Mouse (Mus musculus) liver, embryonic 12.5 days (tissue): ENCODE measurements around the gene Dtnb. TPM values are rescaled to one million over a fixed set of nuclear protein-coding genes. Genes with fewer than 3 reads are reported as not detected.

Experiments used
- ATAC-seq: fragments of 200-750 bp; cut with Nextera tagmentation; 2 replicates; pipeline ENCODE4 v1.8.0; 2017; ENCODE audit warnings: moderate number of reproducible peaks, mild to moderate bottlenecking, moderate library complexity
- H3K27ac ChIP-seq: fragments of 300-500 bp; sonication (generic); 2 replicates; pipeline ENCODE4 v1.5.1; 2016; ENCODE audit warnings: mild to moderate bottlenecking
- H3K27me3 ChIP-seq: fragments of 300-500 bp; sonication (generic); replicated peaks from 2 replicates; pipeline ENCODE4 v1.6.1; 2016; ENCODE audit warnings: mild to moderate bottlenecking, moderate library complexity
- H3K36me3 ChIP-seq: fragments of 300-500 bp; sonication (generic); 2 replicates; pipeline ENCODE4 v1.6.1; 2016; ENCODE audit warnings: mild to moderate bottlenecking, moderate library complexity
- H3K4me1 ChIP-seq: fragments of 300-500 bp; sonication (generic); 2 replicates; pipeline ENCODE4 v1.6.1; 2016
- H3K4me2 ChIP-seq: fragments of 300-500 bp; sonication (generic); 2 replicates; pipeline ENCODE4 v1.6.1; 2016; ENCODE audit warnings: mild to moderate bottlenecking, moderate library complexity
- H3K4me3 ChIP-seq: fragments of 300-500 bp; sonication (generic); 2 replicates; pipeline ENCODE4 v1.5.1; 2016; ENCODE audit warnings: mild to moderate bottlenecking, moderate library complexity
- H3K9ac ChIP-seq: fragments of 300-500 bp; sonication (generic); 2 replicates; pipeline ENCODE4 v1.6.1; 2016; ENCODE audit warnings: mild to moderate bottlenecking, moderate library complexity
- H3K9me3 ChIP-seq: fragments of 300-500 bp; sonication (generic); replicated peaks from 2 replicates; pipeline ENCODE4 v1.6.1; 2016; ENCODE audit warnings: mild to moderate bottlenecking, moderate library complexity
- WGBS: fragments of 180-500 bp; shearing (Covaris S2); methylation state at CpG from one replicate; pipeline ENCODE4 v1.1.7; 2016; ENCODE audit not compliant: insufficient replicate concordance; 5-methylcytosine and 5-hydroxymethylcytosine counted together
- polyA plus RNA-seq: library from polyadenylated mRNA; unstranded; fragments of >200 nt; fragmentation: Nextera tagmentation; extraction: Ambion mirVana; gene quantifications from 2 replicates; pipeline ENCODE4 v1.2.1, GENCODE M21; 2016

Gene Dtnb
- polyA plus RNA-seq, 1 experiment from 2014 or later: 22.6 TPM

- Histone ChIP-seq H3K4me3 (peak overlapping the region; percentile 76), H3K4me1 (peaks cover 55% of the 10 kb centered on the region), H3K9ac (peak overlapping the region; percentile 75), H3K9me3 (no peaks in the 10 kb centered on the region), H3K4me2 (peak overlapping the region; percentile 87), H3K27ac (peak overlapping the region; percentile 75), H3K27me3 (peaks cover 86% of the 10 kb centered on the region), H3K36me3 (no peaks in the 10 kb centered on the region)
- peak; percentile 52 for ATAC-seq
- 2% methylated on average over 80 of the region's 141 CpGs for WGBS
Observed at GRCm38 (mm10) chr12:3806703-3807547, 234.7 kb downstream of the Dtnb start.

DNA sequence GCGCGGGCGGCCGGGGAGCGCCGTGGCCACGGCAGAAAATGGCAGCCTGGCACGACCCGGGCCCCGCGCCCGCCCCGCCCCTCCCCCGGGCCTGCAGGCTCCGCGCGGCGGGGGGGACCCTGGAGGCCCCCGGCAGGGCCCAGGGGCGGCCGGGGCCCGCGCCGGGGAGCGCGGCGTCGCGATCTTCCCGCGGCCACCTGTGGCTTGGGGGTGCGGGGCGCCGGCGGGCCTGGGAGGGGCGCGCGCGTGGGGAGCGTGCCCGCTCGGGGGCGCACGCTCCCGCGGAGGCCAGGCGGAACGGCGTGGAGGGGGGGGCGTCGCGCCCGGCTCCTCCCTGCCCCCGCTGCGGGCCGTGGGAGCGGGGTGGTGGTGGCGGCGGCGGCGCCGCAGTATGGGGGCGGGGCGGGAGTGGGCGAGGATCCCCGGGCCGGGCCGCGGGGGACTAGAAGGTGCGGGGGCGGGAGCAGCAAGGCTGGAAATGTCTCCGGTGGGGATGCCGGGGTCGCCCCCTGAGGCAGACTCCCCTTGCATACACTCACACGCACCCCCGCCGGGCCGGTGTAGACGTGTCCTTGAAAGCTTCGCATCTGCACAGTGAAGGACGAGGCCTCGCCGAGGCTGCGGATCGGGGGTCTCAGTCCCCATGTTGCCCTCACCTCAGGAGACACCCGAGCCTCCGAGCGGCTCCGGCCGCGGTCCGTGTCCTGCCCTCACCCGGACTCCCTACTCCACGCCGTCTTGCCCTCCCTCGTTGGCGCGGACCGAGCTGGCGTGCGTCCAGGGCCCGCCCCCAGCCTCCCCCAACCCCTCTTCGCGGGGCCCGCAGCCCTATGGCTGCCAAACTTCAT is 235.6 kb downstream of the Dtnb start:
- H3K9ac ChIP-seq: peak overlapping the region; percentile 75
- ATAC-seq: peak; percentile 16
- peaks cover 61% of the 10 kb centered on the region for H3K4me1 ChIP-seq
- H3K4me3 ChIP-seq: peak overlapping the region; percentile 76
- WGBS: 4% methylated on average over 87 of the region's 105 CpGs
- no peaks in the 10 kb centered on the region for H3K36me3 ChIP-seq
- H3K27ac ChIP-seq: peak overlapping the region; percentile 75
- H3K9me3 ChIP-seq: no peaks in the 10 kb centered on the region
- peak overlapping the region; percentile 87 for H3K4me2 ChIP-seq
- H3K27me3 ChIP-seq: peaks cover 77% of the 10 kb centered on the region

GRCm38 (mm10) chr12:3808396-3808981 is 236.3 kb downstream of the Dtnb start:
- WGBS: 15% methylated on average over 10 of the region's 10 CpGs
- peaks cover 61% of the 10 kb centered on the region for H3K4me1 ChIP-seq
- peak overlapping the region; percentile 1; the same call in 1 of the 2 replicates for H3K27ac ChIP-seq
- peak overlapping the region; percentile 87 for H3K4me2 ChIP-seq
- no peaks in the 10 kb centered on the region for H3K9me3 ChIP-seq
- no peaks in the 10 kb centered on the region for H3K36me3 ChIP-seq
- peak; percentile 16; the same call in 1 of the 2 replicates for ATAC-seq
- peak overlapping the region; percentile 75 for H3K9ac ChIP-seq
- H3K27me3 ChIP-seq: peaks cover 70% of the 10 kb centered on the region
- peak overlapping the region; percentile 76 for H3K4me3 ChIP-seq

- Histone ChIP-seq H3K4me1 (peaks cover 64% of the 10 kb centered on the region), H3K36me3 (no peaks in the 10 kb centered on the region), H3K9ac (no peak overlapping the region), H3K9me3 (no peaks in the 10 kb centered on the region), H3K27ac (no peak overlapping the region), H3K27me3 (peaks cover 59% of the 10 kb centered on the region), H3K4me3 (no peak overlapping the region), H3K4me2 (no peak overlapping the region)
- WGBS: 61% methylated on average over 7 of the region's 7 CpGs
- no peak for ATAC-seq
Observed at GRCm38 (mm10) chr12:3809520-3810180, 237.5 kb downstream of the Dtnb start.

DNA sequence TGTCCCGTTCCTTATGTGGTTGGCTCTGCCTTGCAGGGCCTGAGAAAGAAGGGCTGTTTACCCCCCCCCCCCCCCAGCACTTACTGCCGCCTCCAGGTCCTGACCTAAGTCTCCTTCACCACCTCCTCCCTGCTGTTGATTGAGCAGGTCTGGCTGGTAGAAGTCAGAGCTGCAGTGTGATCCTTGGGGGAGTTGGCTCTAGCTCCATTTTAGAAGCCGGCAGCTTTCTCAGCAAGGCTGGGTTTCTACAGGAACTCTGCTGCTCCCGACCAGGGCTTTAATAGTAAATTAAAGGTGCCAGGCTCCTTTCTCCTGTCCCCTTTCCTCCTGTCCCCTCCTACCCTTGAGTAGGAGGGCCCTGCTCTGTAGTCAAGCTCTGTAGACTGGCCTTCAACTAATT is 238.3 kb downstream of the Dtnb start:
- no peak overlapping the region for H3K4me2 ChIP-seq

DNA sequence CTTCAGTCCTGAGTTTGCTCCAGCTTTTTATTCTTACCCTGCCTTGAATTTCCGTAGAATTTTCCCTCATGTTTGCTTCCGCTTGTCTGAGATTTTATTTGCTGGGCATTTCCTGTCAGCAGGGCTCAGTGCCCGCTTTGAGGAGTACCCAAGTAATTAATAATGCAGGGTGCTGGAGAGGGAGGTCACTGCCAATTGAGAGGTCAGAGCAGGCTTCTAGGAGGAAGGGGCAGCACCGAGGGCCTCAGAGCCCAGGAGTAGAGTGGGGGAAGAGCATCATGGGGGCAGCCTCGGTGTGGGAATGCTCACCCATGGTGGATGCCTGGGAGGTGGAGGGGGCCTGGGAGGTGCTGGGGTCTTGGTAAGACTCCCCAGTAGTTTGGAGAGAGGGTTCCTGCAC is 239.4 kb downstream of the Dtnb start:
- Histone ChIP-seq H3K4me2 (no peak overlapping the region), H3K4me3 (no peak overlapping the region), H3K27me3 (peaks cover 39% of the 10 kb centered on the region), H3K4me1 (peaks cover 55% of the 10 kb centered on the region), H3K9ac (no peak overlapping the region), H3K27ac (peak overlapping the region; percentile 16; the same call in 1 of the 2 replicates), H3K36me3 (no peaks in the 10 kb centered on the region), H3K9me3 (no peaks in the 10 kb centered on the region)
- ATAC-seq: no peak
- WGBS: 53% methylated on average over 5 of the region's 5 CpGs

More for the DNA sequence above, 238.3 kb downstream of the Dtnb start:
- H3K4me1 ChIP-seq: peaks cover 64% of the 10 kb centered on the region
- H3K4me3 ChIP-seq: no peak overlapping the region
- peaks cover 50% of the 10 kb centered on the region for H3K27me3 ChIP-seq
- no peaks in the 10 kb centered on the region for H3K36me3 ChIP-seq
- H3K9me3 ChIP-seq: no peaks in the 10 kb centered on the region
- no peak overlapping the region for H3K27ac ChIP-seq
- no peak overlapping the region for H3K9ac ChIP-seq
- WGBS: 48% methylated on average over 4 of the region's 4 CpGs
- no peak for ATAC-seq

GRCm38 (mm10) chr12:3812251-3812650 is 240.1 kb downstream of the Dtnb start:
- H3K9me3 ChIP-seq: no peaks in the 10 kb centered on the region
- ATAC-seq: no peak
- no peak overlapping the region for H3K27ac ChIP-seq

DNA sequence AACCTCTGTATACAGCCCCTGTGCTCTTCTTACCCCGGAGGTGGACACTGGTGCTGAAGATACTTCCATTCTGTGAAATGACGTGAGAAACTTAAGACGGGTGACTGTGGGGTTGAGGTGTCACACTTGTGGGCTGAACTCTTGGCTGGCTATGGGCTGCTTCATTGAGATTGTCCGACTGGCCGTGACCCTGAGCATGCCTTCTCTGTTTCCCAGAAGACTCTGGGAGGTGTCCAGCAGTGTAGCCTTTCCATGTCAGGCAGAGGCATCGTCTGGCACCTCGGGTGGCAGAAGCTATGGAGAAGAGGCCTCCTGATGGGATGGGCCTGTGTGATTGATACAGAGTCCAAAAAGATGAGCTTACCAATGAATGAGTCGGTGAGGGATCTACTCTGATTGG is 241.0 kb downstream of the Dtnb start:
- Histone ChIP-seq H3K27ac (no peak overlapping the region), H3K4me1 (peaks cover 46% of the 10 kb centered on the region), H3K9ac (no peak overlapping the region), H3K36me3 (no peaks in the 10 kb centered on the region), H3K27me3 (peaks cover 24% of the 10 kb centered on the region), H3K9me3 (no peaks in the 10 kb centered on the region), H3K4me3 (no peak overlapping the region), H3K4me2 (no peak overlapping the region)
- 72% methylated on average over 8 of the region's 8 CpGs for WGBS
- no peak for ATAC-seq

More at GRCm38 (mm10) chr12:3812251-3812650, 240.1 kb downstream of the Dtnb start:
- Histone ChIP-seq H3K4me3 (no peak overlapping the region), H3K36me3 (no peaks in the 10 kb centered on the region), H3K27me3 (peaks cover 33% of the 10 kb centered on the region), H3K9ac (no peak overlapping the region), H3K4me2 (no peak overlapping the region), H3K4me1 (peaks cover 54% of the 10 kb centered on the region)
- 43% methylated on average over 6 of the region's 6 CpGs for WGBS

DNA sequence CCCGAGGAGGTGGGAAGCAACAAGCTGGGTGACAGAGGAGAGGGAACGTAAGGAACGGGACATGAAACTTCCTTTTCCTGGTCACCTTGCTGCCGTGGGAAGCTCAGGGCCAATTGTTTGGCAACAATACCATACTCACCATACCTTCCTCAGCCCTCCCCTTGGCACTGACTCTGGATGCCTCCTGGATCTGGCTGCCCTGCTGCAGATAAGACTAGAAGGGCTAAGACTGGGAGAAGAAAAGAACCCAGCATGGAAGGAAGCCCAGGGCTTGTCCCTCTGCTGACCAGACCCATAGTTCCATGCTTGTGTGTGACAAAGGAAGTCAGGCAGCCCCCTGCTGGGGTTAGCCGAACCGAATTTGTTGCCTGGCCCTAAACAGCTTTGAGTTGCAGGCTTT is 243.2 kb downstream of the Dtnb start:
- no peaks in the 10 kb centered on the region for H3K9me3 ChIP-seq
- H3K27me3 ChIP-seq: 0 out of 2 replicates have a peak, but pooled peaks cover 2% of the 10 kb centered on the region
- H3K27ac ChIP-seq: no peak overlapping the region
- no peak overlapping the region for H3K4me2 ChIP-seq
- no peak overlapping the region for H3K4me3 ChIP-seq
- peaks cover 29% of the 10 kb centered on the region for H3K4me1 ChIP-seq
- H3K36me3 ChIP-seq: no peaks in the 10 kb centered on the region
- H3K9ac ChIP-seq: no peak overlapping the region
- 47% methylated on average over 6 of the region's 6 CpGs for WGBS
- no peak for ATAC-seq

DNA sequence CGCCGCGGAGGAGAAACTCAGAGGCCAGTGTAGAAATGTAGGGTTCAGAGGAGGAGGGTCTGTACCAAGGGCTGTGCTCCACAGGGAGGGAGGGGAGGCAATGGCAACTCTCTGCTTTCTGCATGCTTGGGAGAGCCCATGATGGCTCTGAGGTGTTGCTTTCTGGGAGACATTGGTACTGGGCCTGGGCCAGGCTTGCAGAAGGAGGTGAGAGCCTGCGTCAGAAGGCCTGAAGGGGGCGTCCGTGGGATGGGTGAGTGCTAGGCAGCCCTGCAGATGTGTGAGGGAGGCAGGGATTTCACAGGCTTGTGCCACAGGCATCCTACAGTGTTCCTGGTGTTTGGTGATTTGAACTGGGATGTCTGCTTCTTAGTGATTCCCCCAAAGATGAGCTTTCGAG is 244.9 kb downstream of the Dtnb start:
- Histone ChIP-seq H3K9me3 (no peaks in the 10 kb centered on the region), H3K27ac (no peak overlapping the region), H3K36me3 (no peaks in the 10 kb centered on the region), H3K27me3 (no peaks in the 10 kb centered on the region), H3K9ac (no peak overlapping the region), H3K4me1 (peaks cover 15% of the 10 kb centered on the region), H3K4me3 (no peak overlapping the region), H3K4me2 (no peak overlapping the region)
- WGBS: 61% methylated on average over 7 of the region's 7 CpGs
- no peak for ATAC-seq

- WGBS: 74% methylated on average over 5 of the region's 5 CpGs
- Histone ChIP-seq H3K36me3 (no peaks in the 10 kb centered on the region), H3K27ac (no peak overlapping the region), H3K9me3 (no peaks in the 10 kb centered on the region), H3K9ac (no peak overlapping the region), H3K4me3 (no peak overlapping the region), H3K4me1 (peaks cover 10% of the 10 kb centered on the region; the same call in 1 of the 2 replicates), H3K4me2 (no peak overlapping the region), H3K27me3 (no peaks in the 10 kb centered on the region)
- no peak for ATAC-seq
Observed at GRCm38 (mm10) chr12:3817566-3817965, 245.4 kb downstream of the Dtnb start.
